Mouse (Mus musculus): Measurements from ENCODE around the gene Nup210. TPM values are rescaled to one million over a fixed set of nuclear protein-coding genes. Genes with fewer than 3 reads are reported as not detected.
"Not testable (repeated sequence)": the region's sequence is repeated elsewhere in the genome, so short reads cannot be mapped to it uniquely, and the experiment has no call there.

Gene Nup210
- polyA plus RNA-seq, 1 experiment from 2014 or later = 15.0 TPM

- WGBS = 87% methylated on average over 10 of the region's 10 CpGs
- H3K27ac ChIP-seq (ENCODE audit: low read depth, low read length) = no peak overlapping the region
Observed at GRCm38 (mm10) chr6:91111141-91111953, 5.3 kb downstream of the Nup210 start.

GRCm38 (mm10) chr6:91110323-91111020, 6.2 kb downstream of the Nup210 start:
- H3K36me3 ChIP-seq (ENCODE audit: control insufficient read depth, insufficient read depth, low read length) = no peaks in the 10 kb centered on the region
- no peaks in the 10 kb centered on the region for H3K9me3 ChIP-seq (ENCODE audit: control insufficient read depth, low read length)
- no peak overlapping the region for H3K4me2 ChIP-seq (ENCODE audit: low read length)
- H3K4me3 ChIP-seq (ENCODE audit: low read length) = no peak overlapping the region
- 82% methylated on average over 13 of the region's 13 CpGs for WGBS
- peaks cover 13% of the 10 kb centered on the region for H3K4me1 ChIP-seq (ENCODE audit: control insufficient read depth, insufficient read depth, low read depth, low read length)
- no peak overlapping the region for H3K9ac ChIP-seq (ENCODE audit: low read depth, low read length)
- no peak overlapping the region for H3K27ac ChIP-seq (ENCODE audit: low read depth, low read length)
- ATAC-seq = no peak
- no peaks in the 10 kb centered on the region for H3K27me3 ChIP-seq (replicated peaks; ENCODE audit: control insufficient read depth, insufficient read depth, low read length)

More at GRCm38 (mm10) chr6:91111141-91111953, 5.3 kb downstream of the Nup210 start:
- Histone ChIP-seq H3K4me2 (ENCODE audit: low read length) (no peak overlapping the region), H3K27me3 (replicated peaks; ENCODE audit: control insufficient read depth, insufficient read depth, low read length) (no peaks in the 10 kb centered on the region), H3K9ac (ENCODE audit: low read depth, low read length) (no peak overlapping the region), H3K9me3 (ENCODE audit: control insufficient read depth, low read length) (no peaks in the 10 kb centered on the region), H3K4me3 (ENCODE audit: low read length) (no peak overlapping the region), H3K36me3 (ENCODE audit: control insufficient read depth, insufficient read depth, low read length) (no peaks in the 10 kb centered on the region), H3K4me1 (ENCODE audit: control insufficient read depth, insufficient read depth, low read depth, low read length) (peaks cover 17% of the 10 kb centered on the region)
- no peak for ATAC-seq

- no peak for ATAC-seq
- Histone ChIP-seq H3K4me2 (ENCODE audit: low read length) (no peak overlapping the region), H3K9me3 (ENCODE audit: control insufficient read depth, low read length) (no peaks in the 10 kb centered on the region), H3K4me3 (ENCODE audit: low read length) (no peak overlapping the region), H3K4me1 (ENCODE audit: control insufficient read depth, insufficient read depth, low read depth, low read length) (peaks cover 3% of the 10 kb centered on the region), H3K9ac (ENCODE audit: low read depth, low read length) (no peak overlapping the region), H3K36me3 (ENCODE audit: control insufficient read depth, insufficient read depth, low read length) (no peaks in the 10 kb centered on the region), H3K27me3 (replicated peaks; ENCODE audit: control insufficient read depth, insufficient read depth, low read length) (no peaks in the 10 kb centered on the region), H3K27ac (ENCODE audit: low read depth, low read length) (no peak overlapping the region)
Observed at GRCm38 (mm10) chr6:91109489-91109888, 7.1 kb downstream of the Nup210 start.

- 81% methylated on average over 2 of the region's 2 CpGs for WGBS
- Histone ChIP-seq H3K27ac (ENCODE audit: low read depth, low read length) (no peak overlapping the region), H3K4me2 (ENCODE audit: low read length) (no peak overlapping the region), H3K9ac (ENCODE audit: low read depth, low read length) (no peak overlapping the region), H3K4me1 (ENCODE audit: control insufficient read depth, insufficient read depth, low read depth, low read length) (no peaks in the 10 kb centered on the region; the same call in 1 of the 2 replicates), H3K4me3 (ENCODE audit: low read length) (no peak overlapping the region), H3K36me3 (ENCODE audit: control insufficient read depth, insufficient read depth, low read length) (no peaks in the 10 kb centered on the region), H3K9me3 (ENCODE audit: control insufficient read depth, low read length) (no peaks in the 10 kb centered on the region), H3K27me3 (replicated peaks; ENCODE audit: control insufficient read depth, insufficient read depth, low read length) (no peaks in the 10 kb centered on the region)
- ATAC-seq = 0 out of 2 replicates have a peak, but pooled peaks have one; percentile 19
Observed at GRCm38 (mm10) chr6:91108917-91109450, 7.6 kb downstream of the Nup210 start.

- H3K36me3 ChIP-seq (ENCODE audit: control insufficient read depth, insufficient read depth, low read length) = no peaks in the 10 kb centered on the region
- no peaks in the 10 kb centered on the region for H3K27me3 ChIP-seq (replicated peaks; ENCODE audit: control insufficient read depth, insufficient read depth, low read length)
- H3K4me1 ChIP-seq (ENCODE audit: control insufficient read depth, insufficient read depth, low read depth, low read length) = no peaks in the 10 kb centered on the region
- H3K4me3 ChIP-seq (ENCODE audit: low read length) = no peak overlapping the region
- no peak overlapping the region for H3K4me2 ChIP-seq (ENCODE audit: low read length)
- H3K9me3 ChIP-seq (ENCODE audit: control insufficient read depth, low read length) = no peaks in the 10 kb centered on the region
- 82% methylated on average over 3 of the region's 3 CpGs for WGBS
- no peak overlapping the region for H3K27ac ChIP-seq (ENCODE audit: low read depth, low read length)
- H3K9ac ChIP-seq (ENCODE audit: low read depth, low read length) = no peak overlapping the region
- ATAC-seq = peak; percentile 37; the same call in 1 of the 2 replicates
Observed at GRCm38 (mm10) chr6:91108301-91108916, 8.2 kb downstream of the Nup210 start.

- no peak overlapping the region for H3K4me2 ChIP-seq (ENCODE audit: low read length)
- 100% methylated on average over 2 of the region's 2 CpGs for WGBS
- no peak for ATAC-seq
Observed at GRCm38 (mm10) chr6:91105400-91106129, 11.1 kb downstream of the Nup210 start.

GRCm38 (mm10) chr6:91104765-91105399, 11.7 kb downstream of the Nup210 start:
- no peak overlapping the region for H3K9ac ChIP-seq (ENCODE audit: low read depth, low read length)
- 73% methylated on average over 3 of the region's 3 CpGs for WGBS
- no peaks in the 10 kb centered on the region for H3K4me1 ChIP-seq (ENCODE audit: control insufficient read depth, insufficient read depth, low read depth, low read length)
- H3K4me2 ChIP-seq (ENCODE audit: low read length) = no peak overlapping the region
- no peaks in the 10 kb centered on the region for H3K36me3 ChIP-seq (ENCODE audit: control insufficient read depth, insufficient read depth, low read length)
- H3K4me3 ChIP-seq (ENCODE audit: low read length) = no peak overlapping the region
- H3K9me3 ChIP-seq (ENCODE audit: control insufficient read depth, low read length) = no peaks in the 10 kb centered on the region
- H3K27me3 ChIP-seq (replicated peaks; ENCODE audit: control insufficient read depth, insufficient read depth, low read length) = no peaks in the 10 kb centered on the region
- no peak overlapping the region for H3K27ac ChIP-seq (ENCODE audit: low read depth, low read length)
- no peak for ATAC-seq

More at GRCm38 (mm10) chr6:91105400-91106129, 11.1 kb downstream of the Nup210 start:
- H3K4me1 ChIP-seq (ENCODE audit: control insufficient read depth, insufficient read depth, low read depth, low read length) = no peaks in the 10 kb centered on the region
- H3K27ac ChIP-seq (ENCODE audit: low read depth, low read length) = no peak overlapping the region
- H3K9ac ChIP-seq (ENCODE audit: low read depth, low read length) = no peak overlapping the region
- H3K9me3 ChIP-seq (ENCODE audit: control insufficient read depth, low read length) = no peaks in the 10 kb centered on the region
- no peaks in the 10 kb centered on the region for H3K36me3 ChIP-seq (ENCODE audit: control insufficient read depth, insufficient read depth, low read length)
- H3K27me3 ChIP-seq (replicated peaks; ENCODE audit: control insufficient read depth, insufficient read depth, low read length) = no peaks in the 10 kb centered on the region
- no peak overlapping the region for H3K4me3 ChIP-seq (ENCODE audit: low read length)

- not testable (repeated sequence) for H3K4me2 ChIP-seq (ENCODE audit: low read length); H3K4me3 ChIP-seq (ENCODE audit: low read length); H3K9ac ChIP-seq (ENCODE audit: low read depth, low read length); H3K27me3 ChIP-seq (replicated peaks; ENCODE audit: control insufficient read depth, insufficient read depth, low read length); H3K4me1 ChIP-seq (ENCODE audit: control insufficient read depth, insufficient read depth, low read depth, low read length); H3K9me3 ChIP-seq (ENCODE audit: control insufficient read depth, low read length); H3K36me3 ChIP-seq (ENCODE audit: control insufficient read depth, insufficient read depth, low read length); ATAC-seq; H3K27ac ChIP-seq (ENCODE audit: low read depth, low read length)
- WGBS = 78% methylated on average over 1 of the region's 1 CpGs
Observed at GRCm38 (mm10) chr6:91103421-91103820, 13.2 kb downstream of the Nup210 start.
